Mouse (Mus musculus) hindbrain, embryonic 10.5 days (tissue): Measurements from ENCODE around the gene Radil. TPM values are rescaled to one million over a fixed set of nuclear protein-coding genes. Genes with fewer than 3 reads are reported as not detected.

Experiments used
- DNase-seq: peaks from one replicate; pipeline ENCODE4 v3.0.0-alpha.2; 2017; ENCODE audit warnings: low spot score
- H3K27ac ChIP-seq: fragments of 300-500 bp; sonication (generic); 2 replicates; pipeline ENCODE4 v1.5.1; 2016; ENCODE audit warnings: mild to moderate bottlenecking, moderate library complexity
- H3K27me3 ChIP-seq: fragments of 300-500 bp; sonication (generic); 2 replicates; pipeline ENCODE4 v1.6.1; 2016; ENCODE audit warnings: mild to moderate bottlenecking; ENCODE audit not compliant: poor library complexity, insufficient read depth, severe bottlenecking
- H3K36me3 ChIP-seq: fragments of 300-500 bp; sonication (generic); 2 replicates; pipeline ENCODE4 v1.6.1; 2016; ENCODE audit warnings: mild to moderate bottlenecking, moderate library complexity
- H3K4me1 ChIP-seq: fragments of 300-500 bp; sonication (generic); replicated peaks from 2 replicates; pipeline ENCODE4 v1.6.1; 2016; ENCODE audit warnings: mild to moderate bottlenecking
- H3K4me3 ChIP-seq: fragments of 300-500 bp; sonication (generic); 2 replicates; pipeline ENCODE4 v1.5.1; 2016; ENCODE audit warnings: mild to moderate bottlenecking, moderate library complexity
- H3K9me3 ChIP-seq: fragments of 300-500 bp; sonication (generic); 2 replicates; pipeline ENCODE4 v1.6.1; 2016; ENCODE audit warnings: mild to moderate bottlenecking, moderate library complexity
- WGBS: fragments of 180-500 bp; shearing (Covaris S2); methylation state at CpG from one replicate; pipeline ENCODE4 v1.1.7; 2016; 5-methylcytosine and 5-hydroxymethylcytosine counted together
- polyA plus RNA-seq: library from polyadenylated mRNA; unstranded; fragments of >200 nt; fragmentation: Nextera tagmentation; extraction: Ambion mirVana; gene quantifications from 2 replicates; pipeline ENCODE4 v1.2.1, GENCODE M21; 2016

Radil gene
- polyA plus RNA-seq, 1 experiment from 2014 or later, result 5.5 TPM

- H3K27ac ChIP-seq, result peak overlapping the region; percentile 79
- 35% methylated on average over 12 of the region's 12 CpGs for WGBS
These were observed 102.3 kb downstream of the Radil start for GRCm38 (mm10) chr5:142448623-142449022.

GRCm38 (mm10) chr5:142448076-142448475, 102.8 kb downstream of the Radil start:
- H3K27ac ChIP-seq, result peak overlapping the region; percentile 79
- 10% methylated on average over 9 of the region's 9 CpGs for WGBS
- no peak overlapping the region for H3K4me3 ChIP-seq
- peaks cover 49% of the 10 kb centered on the region for H3K36me3 ChIP-seq
- no peaks in the 10 kb centered on the region for H3K27me3 ChIP-seq
- DNase-seq, result peak; percentile 93
- no peaks in the 10 kb centered on the region for H3K9me3 ChIP-seq
- peaks cover 67% of the 10 kb centered on the region for H3K4me1 ChIP-seq

More at GRCm38 (mm10) chr5:142448623-142449022, 102.3 kb downstream of the Radil start:
- no peak overlapping the region for H3K4me3 ChIP-seq
- no peaks in the 10 kb centered on the region for H3K9me3 ChIP-seq
- peaks cover 54% of the 10 kb centered on the region for H3K36me3 ChIP-seq
- H3K4me1 ChIP-seq, result peaks cover 62% of the 10 kb centered on the region
- H3K27me3 ChIP-seq, result no peaks in the 10 kb centered on the region
- DNase-seq, result peak; percentile 31

GRCm38 (mm10) chr5:142445709-142446108, 105.2 kb downstream of the Radil start:
- DNase-seq, result peak; percentile 40
- H3K27ac ChIP-seq, result peak overlapping the region; percentile 77
- 0 out of 2 replicates have a peak overlapping the region, but pooled peaks have one; percentile 1 for H3K4me3 ChIP-seq
- H3K9me3 ChIP-seq, result no peaks in the 10 kb centered on the region
- peaks cover 26% of the 10 kb centered on the region for H3K36me3 ChIP-seq
- H3K27me3 ChIP-seq, result no peaks in the 10 kb centered on the region
- peaks cover 76% of the 10 kb centered on the region for H3K4me1 ChIP-seq
- WGBS, result 49% methylated on average over 8 of the region's 8 CpGs

GRCm38 (mm10) chr5:142444791-142445531, 105.9 kb downstream of the Radil start:
- H3K9me3 ChIP-seq, result no peaks in the 10 kb centered on the region
- H3K4me3 ChIP-seq, result no peak overlapping the region
- 71% methylated on average over 10 of the region's 11 CpGs for WGBS
- H3K27ac ChIP-seq, result peak overlapping the region; percentile 77
- H3K27me3 ChIP-seq, result no peaks in the 10 kb centered on the region
- H3K36me3 ChIP-seq, result peaks cover 18% of the 10 kb centered on the region
- H3K4me1 ChIP-seq, result peaks cover 84% of the 10 kb centered on the region
- DNase-seq, result no peak

GRCm38 (mm10) chr5:142443994-142444393, 106.9 kb downstream of the Radil start:
- H3K27ac ChIP-seq, result peak overlapping the region; percentile 77
- H3K4me3 ChIP-seq, result no peak overlapping the region
- H3K4me1 ChIP-seq, result peaks cover 93% of the 10 kb centered on the region
- H3K27me3 ChIP-seq, result no peaks in the 10 kb centered on the region
- DNase-seq, result no peak
- no peaks in the 10 kb centered on the region for H3K9me3 ChIP-seq
- WGBS, result 79% methylated on average over 14 of the region's 14 CpGs
- H3K36me3 ChIP-seq, result peaks cover 9% of the 10 kb centered on the region

- H3K9me3 ChIP-seq, result no peaks in the 10 kb centered on the region
- no peak for DNase-seq
- peaks cover 9% of the 10 kb centered on the region; the same call in 1 of the 2 replicates for H3K36me3 ChIP-seq
- 71% methylated on average over 15 of the region's 15 CpGs for WGBS
- H3K27me3 ChIP-seq, result no peaks in the 10 kb centered on the region
- peak overlapping the region; percentile 77 for H3K27ac ChIP-seq
- H3K4me1 ChIP-seq, result peaks cover 94% of the 10 kb centered on the region
- no peak overlapping the region for H3K4me3 ChIP-seq
These were observed 107.4 kb downstream of the Radil start for GRCm38 (mm10) chr5:142443514-142443913.

- no peak for DNase-seq
- no peaks in the 10 kb centered on the region for H3K9me3 ChIP-seq
- H3K27me3 ChIP-seq, result no peaks in the 10 kb centered on the region
- peaks cover 88% of the 10 kb centered on the region for H3K4me1 ChIP-seq
- peaks cover 23% of the 10 kb centered on the region for H3K36me3 ChIP-seq
- H3K4me3 ChIP-seq, result no peak overlapping the region
- H3K27ac ChIP-seq, result peak overlapping the region; percentile 89
- 81% methylated on average over 7 of the region's 7 CpGs for WGBS
These were observed 108.9 kb downstream of the Radil start for GRCm38 (mm10) chr5:142442045-142442440.

- peak overlapping the region; percentile 51 for H3K4me3 ChIP-seq
- peak overlapping the region; percentile 89 for H3K27ac ChIP-seq
- H3K36me3 ChIP-seq, result peaks cover 29% of the 10 kb centered on the region
- no peak for DNase-seq
- H3K4me1 ChIP-seq, result peaks cover 89% of the 10 kb centered on the region
- WGBS, result 55% methylated on average over 22 of the region's 22 CpGs
- no peaks in the 10 kb centered on the region for H3K27me3 ChIP-seq
- no peaks in the 10 kb centered on the region for H3K9me3 ChIP-seq
These were observed 109.4 kb downstream of the Radil start for GRCm38 (mm10) chr5:142441332-142442044.

- Histone ChIP-seq H3K4me1 (peaks cover 80% of the 10 kb centered on the region), H3K36me3 (peaks cover 34% of the 10 kb centered on the region), H3K9me3 (0 out of 2 replicates have a peak, but pooled peaks cover 2% of the 10 kb centered on the region), H3K4me3 (peak overlapping the region; percentile 51), H3K27me3 (no peaks in the 10 kb centered on the region), H3K27ac (peak overlapping the region; percentile 89)
- under 1% methylated on average over 19 of the region's 19 CpGs for WGBS
- DNase-seq, result peak; percentile 90
These were observed 110.3 kb downstream of the Radil start for GRCm38 (mm10) chr5:142440451-142441147.

GRCm38 (mm10) chr5:142439911-142440432, 110.9 kb downstream of the Radil start:
- H3K4me1 ChIP-seq, result peaks cover 74% of the 10 kb centered on the region

GRCm38 (mm10) chr5:142438380-142438938, 112.4 kb downstream of the Radil start:
- DNase-seq, result no peak
- Histone ChIP-seq H3K4me1 (peaks cover 65% of the 10 kb centered on the region), H3K9me3 (0 out of 2 replicates have a peak, but pooled peaks cover 2% of the 10 kb centered on the region), H3K27me3 (no peaks in the 10 kb centered on the region), H3K36me3 (peaks cover 56% of the 10 kb centered on the region), H3K4me3 (no peak overlapping the region), H3K27ac (no peak overlapping the region)
- 81% methylated on average over 16 of the region's 16 CpGs for WGBS

More at GRCm38 (mm10) chr5:142439911-142440432, 110.9 kb downstream of the Radil start:
- H3K36me3 ChIP-seq, result peaks cover 41% of the 10 kb centered on the region
- 1% methylated on average over 12 of the region's 12 CpGs for WGBS
- no peak for DNase-seq
- H3K4me3 ChIP-seq, result peak overlapping the region; percentile 51
- H3K9me3 ChIP-seq, result 0 out of 2 replicates have a peak, but pooled peaks cover 2% of the 10 kb centered on the region
- H3K27ac ChIP-seq, result peak overlapping the region; percentile 89
- no peaks in the 10 kb centered on the region for H3K27me3 ChIP-seq

- Histone ChIP-seq H3K27ac (no peak overlapping the region), H3K9me3 (0 out of 2 replicates have a peak, but pooled peaks cover 2% of the 10 kb centered on the region), H3K36me3 (peaks cover 71% of the 10 kb centered on the region), H3K4me1 (peaks cover 67% of the 10 kb centered on the region), H3K4me3 (no peak overlapping the region), H3K27me3 (no peaks in the 10 kb centered on the region)
- no peak for DNase-seq
- 97% methylated on average over 15 of the region's 15 CpGs for WGBS
These were observed 115.2 kb downstream of the Radil start for GRCm38 (mm10) chr5:142435736-142436135.
